Mouse (Mus musculus) gonadal fat pad, adult 2 months (tissue): ENCODE data around the gene Mmp11. TPM values are rescaled to one million over a fixed set of nuclear protein-coding genes. Genes with fewer than 3 reads are reported as not detected.
"Not testable (repeated sequence)": the region's sequence is repeated elsewhere in the genome, so short reads cannot be mapped to it uniquely, and the experiment has no call there.

Experiments
- DNase-seq: peaks from one replicate; pipeline ENCODE4 v3.0.0-alpha.2; 2012; ENCODE audit warnings: low read depth
- polyA plus RNA-seq: library from polyadenylated mRNA; depleted of rRNA; stranded (reverse); fragments of >200 nt; gene quantifications from 2 replicates; pipeline ENCODE4 v1.2.3, GENCODE M21; 2012; rRNA removed

Gene Mmp11
- polyA plus RNA-seq, 1 experiment, result 16.6 TPM

DNA sequence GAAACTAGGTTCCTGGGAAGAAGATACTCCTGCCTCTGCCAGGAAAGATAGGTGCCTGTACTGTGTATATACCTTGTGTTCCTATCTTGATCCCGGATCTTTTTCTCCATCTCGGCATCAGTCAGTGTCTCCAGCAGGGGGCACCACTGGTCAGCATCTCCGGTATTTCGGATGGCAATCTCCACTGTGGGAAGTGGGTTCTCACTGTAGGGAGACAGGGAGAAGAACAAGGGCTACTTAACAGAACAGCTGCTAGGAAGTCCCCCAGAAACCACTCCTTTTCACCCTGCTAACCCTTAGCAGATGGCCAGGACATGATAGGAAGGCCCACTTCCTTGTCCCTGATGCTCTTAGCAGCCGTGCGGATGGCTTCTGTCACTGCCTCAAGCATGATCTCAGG lies 38.9 kb downstream of the Mmp11 start:
- no peak for DNase-seq

DNA sequence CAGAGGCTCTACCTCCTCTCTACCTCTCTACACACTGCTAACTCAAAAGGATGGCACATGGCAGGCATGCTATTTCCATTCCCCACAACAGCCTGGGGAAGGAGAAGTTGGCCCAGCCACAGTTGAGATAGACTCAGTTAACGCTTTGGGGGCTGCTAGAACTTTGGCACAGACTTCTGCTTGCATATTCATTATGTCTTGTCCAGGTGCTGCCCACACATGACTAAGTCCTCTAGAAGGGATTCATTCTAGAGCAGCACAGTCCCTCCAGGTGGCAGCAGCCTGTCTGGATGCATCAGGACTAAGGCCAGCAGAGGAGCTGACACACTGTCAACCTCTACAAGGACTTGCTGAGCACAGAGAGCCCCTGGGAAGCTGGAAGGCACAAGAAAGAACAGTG lies 40.1 kb downstream of the Mmp11 start:
- no peak for DNase-seq

DNA sequence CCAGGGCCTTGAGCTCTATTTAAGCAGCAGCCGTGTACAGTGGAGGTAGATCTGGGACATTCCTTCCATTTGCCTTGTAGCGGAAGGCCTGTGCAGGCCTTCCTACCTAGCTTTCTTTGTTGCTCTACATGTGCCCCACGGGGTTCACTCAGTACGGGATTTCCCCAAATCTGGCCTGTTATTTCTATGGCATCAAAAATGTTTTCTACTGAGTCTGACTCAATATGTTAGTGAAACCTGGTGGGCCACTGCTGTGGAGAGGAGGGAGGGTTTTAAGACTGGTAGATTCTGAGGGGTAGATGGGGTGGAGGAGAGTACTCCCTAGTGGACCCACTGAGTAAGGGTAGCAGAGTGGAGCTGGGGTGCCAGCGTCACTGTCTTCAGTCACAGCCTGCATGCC lies 40.6 kb downstream of the Mmp11 start:
- no peak for DNase-seq

DNA sequence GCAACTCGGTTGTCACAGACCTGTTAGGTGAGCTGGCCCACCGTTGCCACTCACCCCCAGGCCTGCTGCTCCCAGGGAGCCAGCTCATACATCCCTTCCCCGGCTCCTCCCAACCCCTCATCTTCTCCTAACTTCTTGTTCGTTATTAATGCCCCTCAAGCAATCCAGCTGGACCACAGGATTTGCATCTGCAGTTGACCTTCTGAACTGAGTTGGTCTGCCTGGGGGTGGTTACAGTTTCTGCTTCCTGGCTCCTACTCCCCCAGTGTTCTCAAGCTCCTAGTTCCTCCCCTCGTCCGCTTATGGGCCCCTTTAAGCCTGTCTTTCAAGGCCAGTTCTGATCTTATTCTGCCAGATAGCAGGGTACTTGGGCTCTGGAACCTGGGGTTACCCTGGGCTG lies 41.7 kb downstream of the Mmp11 start:
- DNase-seq, result no peak

DNA sequence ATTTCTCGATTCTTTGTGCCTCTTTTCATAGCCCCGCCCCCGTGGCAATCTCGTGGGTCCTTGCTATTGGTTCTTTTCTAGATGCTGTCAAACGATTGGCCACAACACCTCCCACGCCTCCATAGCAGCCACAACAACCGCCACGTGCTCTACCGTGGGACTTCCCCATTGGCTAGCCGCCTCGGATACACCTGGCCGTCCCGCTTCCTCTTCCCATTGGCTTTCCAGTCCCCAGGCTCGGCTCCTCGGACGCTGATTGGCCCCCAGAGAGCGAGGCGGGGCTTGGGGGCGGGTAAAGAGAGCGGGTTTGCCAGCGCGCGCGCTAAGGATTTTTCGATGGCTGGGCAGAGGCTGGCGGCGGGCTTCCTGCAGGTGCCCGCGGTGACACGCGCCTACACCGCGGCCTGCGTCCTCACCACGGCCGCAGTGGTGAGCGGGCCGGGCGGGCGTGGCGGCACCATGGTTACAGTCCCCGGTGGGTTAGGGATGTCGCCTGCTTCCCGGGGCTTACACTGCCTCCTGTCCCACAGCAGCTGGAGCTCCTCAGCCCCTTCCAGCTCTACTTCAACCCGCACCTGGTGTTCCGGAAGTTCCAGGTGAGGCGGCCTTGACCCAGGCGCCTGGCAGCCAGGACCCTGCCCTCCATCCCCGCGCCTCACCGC lies 43.1 kb downstream of the Mmp11 start, which contains the start of gene Derl3:
TSS of gene Derl3 (plus strand) at position 325 of the 662 bp plus-strand sequence.
- peak; percentile 78 for DNase-seq

DNA sequence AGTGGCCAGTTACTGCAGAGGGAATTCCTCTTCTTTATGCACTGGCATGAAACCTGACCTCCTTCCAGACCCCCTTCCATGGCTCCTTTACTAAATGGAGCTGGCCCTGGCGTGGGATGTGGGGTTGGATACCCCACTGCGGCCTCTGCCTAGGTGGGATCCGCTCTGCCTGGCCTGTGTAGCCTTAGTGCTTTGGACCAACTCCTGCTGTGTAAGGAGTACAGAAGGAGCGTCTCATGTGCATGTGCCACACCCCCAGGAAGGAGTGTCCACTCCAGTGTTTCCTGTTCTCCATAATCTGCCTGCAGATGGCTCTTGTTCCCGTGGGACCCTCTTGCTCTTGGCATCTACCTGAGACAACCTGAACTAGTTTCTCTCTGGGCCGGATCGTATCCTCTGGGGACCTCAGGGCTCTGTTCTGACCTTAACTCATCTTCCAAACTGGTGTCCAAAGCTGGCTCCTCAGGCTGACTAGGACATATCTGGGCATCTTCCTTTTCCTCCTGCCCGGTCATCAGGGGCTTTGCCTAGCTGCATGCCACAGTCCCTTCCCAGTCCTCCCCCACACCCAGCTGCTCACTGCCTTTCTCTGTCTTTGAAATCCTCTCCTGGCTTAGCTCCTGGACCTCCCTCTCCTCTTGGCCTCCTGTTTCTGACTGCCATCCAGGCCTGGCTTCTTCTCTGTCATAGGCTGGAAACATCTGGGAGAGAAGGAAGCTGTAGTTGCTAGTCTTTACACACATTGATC lies 46.7 kb downstream of the Mmp11 start:
- DNase-seq, result no peak

DNA sequence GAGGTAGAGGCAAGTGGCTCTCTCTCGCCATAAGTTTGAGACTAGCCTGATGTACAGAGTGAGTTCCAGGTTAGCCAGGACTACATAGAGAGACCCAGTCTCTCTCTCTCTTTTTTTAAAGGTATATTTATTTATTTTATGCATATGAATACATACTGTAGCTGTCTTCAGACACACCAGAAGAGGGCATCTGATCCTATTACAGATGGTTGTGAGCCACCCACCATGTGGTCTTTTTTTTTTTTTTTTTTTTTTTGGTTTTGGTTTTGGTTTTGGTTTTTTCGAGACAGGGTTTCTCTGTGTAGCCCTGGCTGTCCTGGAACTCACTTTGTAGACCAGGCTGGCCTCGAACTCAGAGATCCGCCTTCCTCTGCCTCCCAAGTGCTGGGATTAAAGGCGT lies 48.8 kb downstream of the Mmp11 start:
- DNase-seq, result not testable (repeated sequence)

DNA sequence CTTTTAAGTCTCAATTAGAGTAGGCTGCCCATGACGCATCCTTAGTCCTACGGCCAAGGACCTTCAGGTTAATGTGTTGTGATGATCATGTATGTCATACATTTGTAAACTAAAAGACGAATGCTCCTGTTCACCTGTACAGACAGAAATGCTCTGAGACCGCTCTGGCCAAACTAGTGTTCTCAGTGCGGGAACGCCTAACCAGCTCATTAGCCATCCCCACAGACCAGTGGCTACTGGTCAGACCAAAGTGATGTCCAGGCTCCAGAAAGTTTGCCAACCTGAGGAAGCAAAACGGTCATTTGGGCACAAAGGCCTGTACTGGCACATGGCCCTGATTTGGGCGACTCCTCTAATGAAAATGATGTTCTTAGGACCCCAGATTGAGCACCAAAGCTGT lies 51.6 kb downstream of the Mmp11 start:
- DNase-seq, result no peak

DNA sequence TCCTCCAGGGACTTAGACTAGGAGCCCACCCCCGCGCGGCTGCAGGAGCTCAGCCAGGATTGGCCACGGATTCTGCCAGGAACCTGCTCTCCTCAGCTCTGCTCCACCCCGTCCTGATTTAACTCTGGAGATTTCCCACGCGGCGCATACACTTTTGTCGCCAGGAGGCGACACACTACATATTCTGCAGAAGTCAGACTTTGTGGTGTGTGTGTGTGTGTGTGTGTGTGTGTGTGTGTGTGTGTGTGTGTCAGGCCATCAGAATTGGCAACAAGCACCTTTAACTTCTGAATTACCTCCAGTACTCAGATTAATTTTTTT lies 53.1 kb downstream of the Mmp11 start:
- no peak for DNase-seq

DNA sequence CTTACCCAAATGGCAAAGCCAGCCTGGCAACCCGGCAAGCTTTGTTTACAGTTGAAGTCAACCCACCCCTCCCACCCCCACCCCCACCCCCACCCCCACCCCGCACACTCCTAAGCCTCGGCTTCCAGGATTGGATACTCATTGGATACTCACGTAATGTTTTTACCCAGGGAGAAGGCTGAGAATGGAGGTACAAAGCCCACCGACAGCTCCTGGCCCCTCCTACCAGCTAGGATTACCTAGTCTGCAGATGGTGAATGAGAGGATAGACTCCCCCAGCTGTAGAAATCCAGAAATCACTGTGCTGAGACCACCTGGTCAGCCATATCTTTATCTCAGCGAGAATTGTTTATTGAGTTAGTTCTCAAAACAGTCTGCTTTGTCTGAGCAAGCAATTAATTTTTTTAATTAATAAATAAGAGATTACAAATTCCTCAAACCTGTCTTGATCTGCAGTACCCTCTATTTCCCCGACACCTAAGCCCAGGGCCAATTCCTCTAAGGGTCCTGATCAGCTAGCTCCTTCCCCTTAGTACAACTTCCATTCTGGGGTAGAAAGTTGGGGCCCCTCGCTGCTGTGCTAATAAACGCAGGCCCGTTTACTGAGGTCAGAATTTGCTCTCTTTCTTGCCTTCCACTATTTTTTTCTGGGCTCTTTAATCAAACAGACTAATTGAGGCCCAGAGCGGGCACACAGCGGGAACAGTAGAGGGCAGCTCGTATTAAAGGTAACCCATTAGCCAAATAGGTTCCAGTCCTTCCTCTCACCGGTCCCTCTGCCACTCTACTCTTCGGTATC lies 53.7 kb downstream of the Mmp11 start:
- no peak for DNase-seq

DNA sequence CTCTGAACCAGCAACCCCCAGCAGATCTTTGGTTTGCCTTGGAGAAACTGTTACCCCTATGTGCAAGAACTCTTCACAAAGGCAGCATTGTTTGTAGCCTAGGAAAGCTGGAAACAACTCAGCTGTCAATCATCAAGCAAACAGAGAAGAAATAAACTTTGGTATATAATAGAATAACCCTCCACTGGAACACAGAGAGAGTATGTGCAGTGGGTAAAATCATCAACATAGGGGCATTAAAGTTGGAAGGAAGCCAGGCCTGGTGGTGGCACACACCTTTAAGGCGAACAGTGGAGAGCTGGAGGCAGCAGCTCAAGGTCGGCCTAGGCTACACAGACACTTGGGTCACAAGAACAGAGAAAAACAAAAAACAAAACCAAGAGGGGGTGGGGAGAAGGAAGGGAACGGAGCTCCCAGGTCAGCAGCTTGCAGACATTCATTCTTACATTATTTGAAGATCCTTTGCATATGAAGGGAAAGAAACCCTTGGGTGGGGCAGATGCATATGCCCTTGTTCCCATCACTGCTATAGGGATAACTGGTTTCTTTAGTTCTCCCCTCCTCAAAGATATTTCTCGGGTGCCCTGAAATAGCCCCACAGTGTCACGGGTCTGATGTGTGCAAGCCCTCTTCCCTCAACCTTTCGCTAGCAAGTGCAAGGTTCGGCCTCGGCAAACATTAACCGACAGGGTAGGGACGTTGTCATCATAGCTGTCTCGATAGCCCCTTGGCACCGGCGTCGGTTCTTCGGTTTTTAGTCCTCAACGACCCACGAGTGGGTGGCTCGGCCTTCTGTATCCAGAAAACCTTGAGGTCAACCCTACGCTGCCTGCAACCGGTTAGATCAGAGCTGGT lies 54.5 kb downstream of the Mmp11 start:
- DNase-seq, result no peak

DNA sequence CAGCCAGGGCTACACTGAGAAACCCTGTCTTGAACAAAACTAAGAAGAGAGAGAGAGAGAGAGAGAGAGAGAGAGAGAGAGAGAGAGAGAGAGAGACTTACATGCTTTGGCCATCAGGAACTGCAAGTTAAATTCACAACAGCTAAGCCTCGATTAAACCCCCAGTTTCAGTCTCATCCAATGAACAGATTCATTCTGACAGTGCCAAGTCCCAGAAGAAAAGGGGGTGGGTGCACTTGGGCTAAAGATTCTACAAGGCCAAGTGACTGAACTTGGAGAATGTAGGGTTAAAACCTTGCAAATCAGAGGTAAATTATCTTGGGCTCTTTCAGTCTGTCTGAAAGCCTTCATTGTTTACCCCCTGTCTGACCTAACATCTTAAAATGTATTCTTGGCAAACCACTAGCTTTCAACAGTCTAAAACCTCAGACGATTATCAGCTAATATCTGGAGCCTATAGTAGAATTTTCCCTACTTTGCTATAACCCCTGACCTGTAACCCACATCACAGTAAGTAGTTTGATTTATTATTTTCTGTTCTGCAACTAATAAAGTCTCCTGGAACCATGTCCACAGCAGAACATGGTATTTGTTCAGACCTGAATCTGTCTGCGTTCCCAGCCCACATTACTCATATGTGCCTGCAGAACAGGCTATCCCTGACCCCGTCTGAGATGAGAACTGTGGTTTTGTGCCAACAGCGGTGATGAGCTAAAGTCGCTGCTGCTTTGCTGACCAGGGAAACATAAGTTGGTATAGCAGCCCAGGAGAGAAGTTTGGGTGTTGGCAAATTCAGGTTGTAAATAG lies 55.3 kb downstream of the Mmp11 start:
- DNase-seq, result no peak

DNA sequence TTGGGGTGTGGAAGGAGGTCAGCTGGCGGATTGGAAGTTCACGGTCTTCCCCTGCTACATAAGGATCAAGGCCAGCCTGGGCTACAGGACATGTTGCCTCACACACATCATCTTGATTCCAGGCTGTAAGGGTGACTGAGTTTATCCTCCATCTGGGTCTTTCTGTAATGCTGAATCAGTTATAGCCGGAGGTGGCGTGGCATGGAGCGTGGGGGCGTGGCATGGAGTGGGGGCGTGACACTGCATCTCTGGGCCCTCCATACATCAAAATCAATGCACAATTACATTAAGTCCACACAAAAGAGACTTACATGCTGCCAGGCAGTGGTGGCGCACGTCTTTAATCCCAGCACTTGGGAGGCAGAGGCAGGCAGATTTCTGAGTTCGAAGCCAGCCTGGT lies 55.9 kb downstream of the Mmp11 start:
- DNase-seq, result no peak

DNA sequence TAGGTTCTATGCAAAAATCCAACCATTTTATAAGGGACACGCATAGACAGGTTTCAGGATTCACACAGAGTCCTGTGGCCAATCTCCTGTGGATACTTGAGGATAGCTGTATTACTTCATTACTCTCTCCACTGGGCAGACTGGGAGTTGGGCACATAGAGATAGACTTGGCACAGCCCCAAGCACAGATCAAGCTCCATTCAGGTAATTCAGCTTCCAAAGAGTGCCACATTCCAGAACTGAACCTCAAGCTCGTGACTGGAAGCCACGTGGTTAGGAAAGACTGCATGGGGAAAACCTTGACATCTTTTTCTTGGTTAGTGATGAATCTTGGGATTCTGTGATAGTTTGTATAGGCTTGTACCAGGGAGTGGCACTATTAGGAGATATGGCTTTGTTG lies 57.5 kb downstream of the Mmp11 start:
- DNase-seq, result no peak

DNA sequence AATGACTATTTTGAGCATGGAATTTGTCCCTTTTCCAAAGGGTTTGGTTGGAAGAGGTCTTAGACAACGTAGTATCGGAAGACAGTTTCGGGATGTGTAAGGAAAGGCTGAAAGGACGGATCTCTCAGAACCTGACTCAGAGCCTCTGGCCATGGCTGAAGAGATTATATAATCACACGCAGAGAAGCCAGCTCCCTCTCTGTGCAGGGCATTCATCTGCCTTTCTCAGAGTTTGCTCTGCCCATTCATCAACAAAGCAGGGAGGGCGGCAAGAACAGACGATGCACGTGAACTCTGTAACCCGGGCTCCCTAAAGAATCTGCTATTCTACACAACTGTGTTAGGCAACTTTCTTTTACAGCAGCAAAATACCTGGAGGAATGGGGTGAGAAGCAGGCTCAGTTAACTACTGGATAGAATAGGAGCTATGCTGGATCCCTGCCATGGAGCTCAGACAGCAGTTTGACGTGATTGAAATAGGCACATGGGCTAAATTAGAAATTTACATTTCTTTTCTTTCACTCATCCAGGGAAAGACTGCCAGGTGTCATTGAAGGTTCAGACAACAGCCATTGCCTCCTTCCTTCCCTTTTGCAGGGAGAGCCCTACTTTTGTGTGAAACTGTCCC lies 62.6 kb downstream of the Mmp11 start:
- no peak for DNase-seq

Other genes starting within 250 kb of the Mmp11 start
- 31.3 and 33.0 TPM in 2 replicates for gene Cabin1, start 172.2 kb downstream of the Mmp11 start, polyA plus RNA-seq
- gene Ddt, start 163.1 kb downstream of the Mmp11 start, polyA plus RNA-seq, result 97.9 and 149 TPM in 2 replicates
- 1.2 TPM in 1 of 2 replicates, not detected in the other for gene Gm20441, start 155.5 kb downstream of the Mmp11 start, polyA plus RNA-seq
- gene Gstt3, start 155.1 kb downstream of the Mmp11 start, polyA plus RNA-seq, result 99.8 and 148 TPM in 2 replicates
- gene Gstt1, start 137.9 kb downstream of the Mmp11 start, polyA plus RNA-seq, result 143 and 149 TPM in 2 replicates
- gene Gstt4, start 114.0 kb downstream of the Mmp11 start, polyA plus RNA-seq, result 1.0 and 2.6 TPM in 2 replicates
- 140 and 162 TPM in 2 replicates for gene Gstt2, start 99.1 kb downstream of the Mmp11 start, polyA plus RNA-seq
- 670 and 829 TPM in 2 replicates for gene Mif, start 76.3 kb downstream of the Mmp11 start, polyA plus RNA-seq
- gene Derl3, start 43.1 kb downstream of the Mmp11 start, polyA plus RNA-seq, result 186 and 253 TPM in 2 replicates
- 37.1 and 46.1 TPM in 2 replicates for gene Smarcb1, start 14.9 kb downstream of the Mmp11 start, polyA plus RNA-seq
- 138 and 191 TPM in 2 replicates for gene Chchd10, start 3.4 kb downstream of the Mmp11 start, polyA plus RNA-seq
- 1.0 and 1.4 TPM in 2 replicates for gene Gm867, start 4.2 kb upstream of the Mmp11 start, polyA plus RNA-seq
- 0.24 and 0.55 TPM in 2 replicates for gene Vpreb3, start 6.6 kb upstream of the Mmp11 start, polyA plus RNA-seq
- gene Gm5134, start 18.0 kb upstream of the Mmp11 start, polyA plus RNA-seq, result 0.07 and 0.13 TPM in 2 replicates
- gene Zfp280b, start 96.2 kb upstream of the Mmp11 start, polyA plus RNA-seq, result 4.4 and 4.8 TPM in 2 replicates
- not detected in 2 replicates for gene Slc5a4b, start 174.5 kb upstream of the Mmp11 start, polyA plus RNA-seq
- gene Slc5a4a, start 211.0 kb upstream of the Mmp11 start, polyA plus RNA-seq, result not detected in 2 replicates